Mouse (Mus musculus): ENCODE results near the gene Arl4a.

The Arl4a gene

GRCm38 (mm10) chr12:40037876-40038463 lies at the start of gene Arl4a:
Arl4a (minus strand) TSS chr12:40038025.
- DNase-seq (ENCODE audit: extremely low spot score, low spot score): peak; percentile 93

- no peak for DNase-seq (ENCODE audit: extremely low spot score, low spot score)
Measured at GRCm38 (mm10) chr12:40085731-40086322, 48.0 kb upstream of the Arl4a start.

- no peak for DNase-seq (ENCODE audit: extremely low spot score, low spot score)
Measured at GRCm38 (mm10) chr12:40082453-40083238, 44.8 kb upstream of the Arl4a start.

- DNase-seq (ENCODE audit: extremely low spot score, low spot score): no peak
Measured at GRCm38 (mm10) chr12:40082048-40082447, 44.2 kb upstream of the Arl4a start.

- DNase-seq (ENCODE audit: extremely low spot score, low spot score): no peak
Measured at GRCm38 (mm10) chr12:40073660-40074059, 35.8 kb upstream of the Arl4a start.

GRCm38 (mm10) chr12:40047024-40047423 lies 9.2 kb upstream of the Arl4a start:
- DNase-seq (ENCODE audit: extremely low spot score, low spot score): no peak

- DNase-seq (ENCODE audit: extremely low spot score, low spot score): no peak
Measured at GRCm38 (mm10) chr12:40043816-40044585, 6.2 kb upstream of the Arl4a start.

- peak; percentile 19 for DNase-seq (ENCODE audit: extremely low spot score, low spot score)
Measured at GRCm38 (mm10) chr12:40040067-40040466, 2.2 kb upstream of the Arl4a start.

- peak; percentile 99 for DNase-seq (ENCODE audit: extremely low spot score, low spot score)
Measured at GRCm38 (mm10) chr12:40037226-40037813, 505 bp downstream of the Arl4a start.

- peak; percentile 35 for DNase-seq (ENCODE audit: extremely low spot score, low spot score)
Measured at GRCm38 (mm10) chr12:40036666-40037065, 1.2 kb downstream of the Arl4a start.

- DNase-seq (ENCODE audit: extremely low spot score, low spot score): no peak
Measured at GRCm38 (mm10) chr12:40035506-40035905, 2.3 kb downstream of the Arl4a start.

- no peak for DNase-seq (ENCODE audit: extremely low spot score, low spot score)
Measured at GRCm38 (mm10) chr12:40029201-40029600, 8.6 kb downstream of the Arl4a start.

GRCm38 (mm10) chr12:40027846-40028245 lies 10.0 kb downstream of the Arl4a start:
- DNase-seq (ENCODE audit: extremely low spot score, low spot score): no peak

- no peak for DNase-seq (ENCODE audit: extremely low spot score, low spot score)
Measured at GRCm38 (mm10) chr12:40027444-40027843, 10.4 kb downstream of the Arl4a start.

- no peak for DNase-seq (ENCODE audit: extremely low spot score, low spot score)
Measured at GRCm38 (mm10) chr12:40023918-40024317, 13.9 kb downstream of the Arl4a start.

GRCm38 (mm10) chr12:40023014-40023642 lies 14.7 kb downstream of the Arl4a start:
- no peak for DNase-seq (ENCODE audit: extremely low spot score, low spot score)

GRCm38 (mm10) chr12:40022344-40022743 lies 15.5 kb downstream of the Arl4a start:
- no peak for DNase-seq (ENCODE audit: extremely low spot score, low spot score)

- DNase-seq (ENCODE audit: extremely low spot score, low spot score): no peak
Measured at GRCm38 (mm10) chr12:40017955-40018505, 19.8 kb downstream of the Arl4a start.

GRCm38 (mm10) chr12:40016648-40017460 lies 21.0 kb downstream of the Arl4a start:
- peak; percentile 34 for DNase-seq (ENCODE audit: extremely low spot score, low spot score)

- no peak for DNase-seq (ENCODE audit: extremely low spot score, low spot score)
Measured at GRCm38 (mm10) chr12:40016068-40016467, 21.8 kb downstream of the Arl4a start.

All from neural tube, embryonic 10.5 days (tissue).